Mouse (Mus musculus) cerebellum, postnatal 10 days (tissue): ENCODE measurements at regions not wholly inside any gene's neighbourhood (a gene's known extent, or its start where the extent isn't known, plus 50 kb on each side); places are given as distances from the start of the nearest gene placed in this dataset.
A peak's percentile ranks its signal among the peaks of the same experiment; 100 is the strongest.

Source experiments
- DNase-seq, 2 experiments: peaks; one replicate each; pipeline ENCODE4 v3.0.0; 2021; ENCODE audit warnings: mixed read lengths in 2 of 2

- no peak for DNase-seq
Observed at GRCm38 (mm10) chrX:153887285-153887684, 55.3 kb downstream of the Spin2c start.

GRCm38 (mm10) chrX:153927996-153928395 lies 84.4 kb downstream of the Samt1 start:
- no peak for DNase-seq

- no peak for DNase-seq
Observed at GRCm38 (mm10) chrX:153932586-153932985, 79.9 kb downstream of the Samt1 start.

- DNase-seq = no peak
Observed at GRCm38 (mm10) chrX:153936111-153936510, 76.3 kb downstream of the Samt1 start.

- DNase-seq = no peak
Observed at GRCm38 (mm10) chrX:153937346-153937745, 75.1 kb downstream of the Samt1 start.

GRCm38 (mm10) chrX:153940089-153940488 lies 72.4 kb downstream of the Samt1 start:
- no peak for DNase-seq

- DNase-seq = peak; percentile 19 to 22
Observed at GRCm38 (mm10) chrX:153941130-153941529, 71.3 kb downstream of the Samt1 start.
